Mouse (Mus musculus) spleen, adult 2 months (tissue): Measurements from ENCODE around the gene Nol10. TPM values are rescaled to one million over a fixed set of nuclear protein-coding genes. Genes with fewer than 3 reads are reported as not detected.

Experiments used
- DNase-seq, 2 experiments: peaks; one replicate each; pipeline versions ENCODE4 v3.0.0 to v3.0.0-alpha.2; 2012 to 2021; ENCODE audit warnings: low spot score in 2 of 2, low read depth in 1 of 2
- H3K27ac ChIP-seq: fragments of 200-500 bp; 2 replicates; pipeline ENCODE4 v1.5.1; 2012; ENCODE audit warnings: low read length, inconsistent platforms; ENCODE audit not compliant: insufficient read depth
- H3K27me3 ChIP-seq: fragments of 200-500 bp; 2 replicates; pipeline ENCODE4 v1.6.1; 2012; ENCODE audit warnings: mild to moderate bottlenecking, moderate library complexity, low read length, inconsistent platforms; ENCODE audit not compliant: control insufficient read depth, insufficient read depth
- H3K36me3 ChIP-seq: fragments of 200-500 bp; 2 replicates; pipeline ENCODE4 v1.6.1; 2012; ENCODE audit warnings: mild to moderate bottlenecking, low read length, inconsistent platforms; ENCODE audit not compliant: control insufficient read depth, insufficient read depth
- H3K4me1 ChIP-seq: fragments of 200-500 bp; 2 replicates; pipeline ENCODE4 v1.6.1; 2011; ENCODE audit warnings: inconsistent platforms; ENCODE audit not compliant: control insufficient read depth, insufficient read depth, insufficient read length
- H3K4me3 ChIP-seq: fragments of 200-500 bp; 2 replicates; pipeline ENCODE4 v1.5.1; 2011; ENCODE audit warnings: mild to moderate bottlenecking, inconsistent platforms; ENCODE audit not compliant: insufficient read depth, insufficient read length; ENCODE audit errors: extremely low read depth
- CTCF ChIP-seq: fragments of 200-500 bp; IDR thresholded peaks from 2 replicates; pipeline ENCODE4 v1.5.1; 2011; ENCODE audit warnings: mild to moderate bottlenecking, inconsistent platforms; ENCODE audit not compliant: insufficient read depth, insufficient read length, insufficient replicate concordance; ENCODE audit errors: extremely low read depth
- POLR2A ChIP-seq: fragments of 200-500 bp; IDR thresholded peaks from 2 replicates; pipeline ENCODE4 v1.6.1; 2011; ENCODE audit warnings: low read depth, low read length, inconsistent platforms
- WGBS: fragments of 180-500 bp; shearing (Covaris S2); methylation state at CpG from one replicate; pipeline ENCODE4 v1.1.7; 2018; 5-methylcytosine and 5-hydroxymethylcytosine counted together
- polyA plus RNA-seq: library from polyadenylated mRNA; depleted of rRNA; stranded (reverse); fragments of >200 nt; gene quantifications from 2 replicates; pipeline ENCODE4 v1.2.3, GENCODE M21; 2012; rRNA removed

Gene Nol10
- 2.9 and 3.2 TPM in 2 replicates for polyA plus RNA-seq

GRCm38 (mm10) chr12:17348048-17349036 is at the start of gene Nol10:
TSS of gene Nol10 (plus strand) at chr12:17348458.
- H3K36me3 ChIP-seq: peaks cover 14% of the 10 kb centered on the region
- no peak for TF ChIP-seq CTCF
- peak; percentile 82 for TF ChIP-seq POLR2A
- peak within 1 kb of the TSS; percentile 70 for H3K27ac ChIP-seq
- H3K4me3 ChIP-seq: peak within 1 kb of the TSS; percentile 96
- H3K4me1 ChIP-seq: peaks cover 7% of the 10 kb centered on the region
- peak; percentile 80 to 85 for DNase-seq
- WGBS: under 1% methylated on average over 42 of the region's 42 CpGs
- no peaks in the 10 kb centered on the region for H3K27me3 ChIP-seq

- TF ChIP-seq CTCF (no peak), POLR2A (no peak)
- WGBS: 100% methylated on average over 1 of the region's 1 CpGs
- Histone ChIP-seq H3K27me3 (no peaks in the 10 kb centered on the region), H3K27ac (no peak overlapping the region), H3K36me3 (no peaks in the 10 kb centered on the region), H3K4me1 (no peaks in the 10 kb centered on the region), H3K4me3 (no peak overlapping the region)
- no peak for DNase-seq
Measured at GRCm38 (mm10) chr12:17299902-17300301, 48.4 kb upstream of the Nol10 start.

- Histone ChIP-seq H3K4me3 (no peak overlapping the region), H3K36me3 (no peaks in the 10 kb centered on the region), H3K27ac (no peak overlapping the region), H3K4me1 (no peaks in the 10 kb centered on the region), H3K27me3 (no peaks in the 10 kb centered on the region)
- TF ChIP-seq CTCF (no peak), POLR2A (no peak)
- DNase-seq: no peak
- WGBS: 90% methylated on average over 7 of the region's 7 CpGs
Measured at GRCm38 (mm10) chr12:17305445-17305844, 42.8 kb upstream of the Nol10 start.

GRCm38 (mm10) chr12:17308246-17308645 is 40.0 kb upstream of the Nol10 start:
- H3K36me3 ChIP-seq: no peaks in the 10 kb centered on the region
- no peak overlapping the region for H3K27ac ChIP-seq
- no peaks in the 10 kb centered on the region for H3K27me3 ChIP-seq
- 47% methylated on average over 4 of the region's 4 CpGs for WGBS
- H3K4me1 ChIP-seq: no peaks in the 10 kb centered on the region
- TF ChIP-seq CTCF: no peak
- TF ChIP-seq POLR2A: no peak
- H3K4me3 ChIP-seq: no peak overlapping the region
- no peak for DNase-seq

GRCm38 (mm10) chr12:17310852-17311839 is 37.1 kb upstream of the Nol10 start:
- TF ChIP-seq CTCF: no peak
- TF ChIP-seq POLR2A: no peak
- Histone ChIP-seq H3K27me3 (no peaks in the 10 kb centered on the region), H3K27ac (no peak overlapping the region), H3K4me3 (no peak overlapping the region), H3K36me3 (no peaks in the 10 kb centered on the region), H3K4me1 (no peaks in the 10 kb centered on the region)
- 74% methylated on average over 16 of the region's 16 CpGs for WGBS
- no peak for DNase-seq

GRCm38 (mm10) chr12:17316096-17316495 is 32.2 kb upstream of the Nol10 start:
- WGBS: 91% methylated on average over 5 of the region's 5 CpGs
- no peak for DNase-seq
- no peaks in the 10 kb centered on the region for H3K4me1 ChIP-seq
- TF ChIP-seq CTCF (no peak), POLR2A (no peak)
- H3K36me3 ChIP-seq: no peaks in the 10 kb centered on the region
- no peaks in the 10 kb centered on the region for H3K27me3 ChIP-seq
- no peak overlapping the region for H3K27ac ChIP-seq
- H3K4me3 ChIP-seq: no peak overlapping the region
